Mouse (Mus musculus) MEL (cell line): Measurements from ENCODE around the gene Kctd17. TPM values are rescaled to one million over a fixed set of nuclear protein-coding genes. Genes with fewer than 3 reads are reported as not detected.

Source experiments
- DNase-seq: peaks from one replicate; pipeline ENCODE4 v3.0.0; 2011; ENCODE audit warnings: low read depth, low spot score
- H3K27ac ChIP-seq: 2 replicates; pipeline ENCODE4 v1.5.1; 2012; ENCODE audit warnings: low read depth, mild to moderate bottlenecking, control low read depth, low read length, moderate library complexity; ENCODE audit not compliant: control insufficient read depth
- H3K27me3 ChIP-seq, 2 experiments: fragments of 150-350 bp in 1 of 2; sonication (generic) in 1 of 2; 2 replicates each; pipeline ENCODE4 v1.6.1; 2012; ENCODE audit warnings: low read length in 2 of 2, mild to moderate bottlenecking in 2 of 2, improper control_type of control experiment in 1 of 2, moderate library complexity in 1 of 2; ENCODE audit not compliant: insufficient read depth in 2 of 2, control insufficient read depth in 1 of 2
- H3K36me3 ChIP-seq, 2 experiments: 2 replicates each; pipeline ENCODE4 v1.6.1; 2012 to 2014; ENCODE audit warnings: low read length in 2 of 2, improper control_type of control experiment in 1 of 2, inconsistent platforms in 1 of 2, mild to moderate bottlenecking in 1 of 2; ENCODE audit not compliant: insufficient read depth in 2 of 2, control insufficient read depth in 1 of 2
- H3K4me1 ChIP-seq, 2 experiments: fragments of 150-350 bp in 1 of 2; sonication (generic) in 1 of 2; 2 replicates each; pipeline ENCODE4 v1.6.1; 2012; ENCODE audit warnings: low read length in 2 of 2, improper control_type of control experiment in 1 of 2, mild to moderate bottlenecking in 1 of 2; ENCODE audit not compliant: insufficient read depth in 2 of 2, control insufficient read depth in 1 of 2
- H3K4me3 ChIP-seq, 2 experiments: fragments of 150-350 bp in 1 of 2; sonication (generic) in 1 of 2; 2 replicates each; pipeline ENCODE4 v1.5.1; 2012; ENCODE audit warnings: low read depth in 2 of 2, low read length in 2 of 2, mild to moderate bottlenecking in 2 of 2, moderate library complexity in 2 of 2, control low read depth in 1 of 2, improper control_type of control experiment in 1 of 2; ENCODE audit not compliant: control insufficient read depth in 1 of 2, insufficient read depth in 1 of 2
- H3K79me2 ChIP-seq: 2 replicates; pipeline ENCODE4 v1.6.1; 2012; ENCODE audit warnings: mild to moderate bottlenecking, low read length, moderate library complexity; ENCODE audit not compliant: control insufficient read depth, poor library complexity, insufficient read depth
- H3K9ac ChIP-seq: 2 replicates; pipeline ENCODE4 v1.6.1; 2012; ENCODE audit warnings: low read depth, mild to moderate bottlenecking, control low read depth, low read length, moderate library complexity; ENCODE audit not compliant: control insufficient read depth, poor library complexity, severe bottlenecking
- H3K9me3 ChIP-seq: fragments of 150-350 bp; sonication (generic); replicated peaks from 2 replicates; pipeline ENCODE4 v1.6.1; 2012; ENCODE audit warnings: mild to moderate bottlenecking, low read length, improper control_type of control experiment, moderate library complexity; ENCODE audit not compliant: insufficient read depth
- CHD2 ChIP-seq: IDR thresholded peaks from 2 replicates; pipeline ENCODE4 v1.6.1; 2011; ENCODE audit warnings: low read length, improper control_type of control experiment
- CTCF ChIP-seq, 3 experiments: IDR thresholded peaks in 2 of 3; conservative IDR thresholded peaks in 1 of 3; 2 replicates each; pipeline ENCODE4 v1.5.1; 2011 to 2012; ENCODE audit warnings: low read length in 3 of 3, low read depth in 2 of 3, mild to moderate bottlenecking in 2 of 3, improper control_type of control experiment in 1 of 3, inconsistent platforms in 1 of 3, mixed read lengths in 1 of 3, moderate library complexity in 1 of 3; ENCODE audit not compliant: control insufficient read depth in 1 of 3, insufficient read depth in 1 of 3, poor library complexity in 1 of 3, severe bottlenecking in 1 of 3
- E2F4 ChIP-seq: IDR thresholded peaks from 2 replicates; pipeline ENCODE4 v1.6.1; 2011; ENCODE audit warnings: low read depth, low read length, improper control_type of control experiment, borderline replicate concordance
- ELF1 ChIP-seq: IDR thresholded peaks from 2 replicates; pipeline ENCODE4 v1.6.1; 2014; ENCODE audit warnings: low read depth, mild to moderate bottlenecking, inconsistent platforms, low read length, improper control_type of control experiment, moderate library complexity
- GABPA ChIP-seq: IDR thresholded peaks from 2 replicates; pipeline ENCODE4 v1.6.1; 2012; ENCODE audit warnings: low read depth, mild to moderate bottlenecking, inconsistent platforms, low read length, improper control_type of control experiment, moderate library complexity
- KAT2A ChIP-seq: conservative IDR thresholded peaks from 2 replicates; pipeline ENCODE4 v1.6.1; 2012; ENCODE audit warnings: low read depth, low read length, improper control_type of control experiment, inconsistent platforms
- MAX ChIP-seq: IDR thresholded peaks from 2 replicates; pipeline ENCODE4 v1.6.1; 2011; ENCODE audit warnings: low read length, improper control_type of control experiment
- MEF2A ChIP-seq: IDR thresholded peaks from 2 replicates; pipeline ENCODE4 v1.6.1; 2014; ENCODE audit warnings: low read depth, mild to moderate bottlenecking, inconsistent platforms, low read length, improper control_type of control experiment; ENCODE audit not compliant: poor library complexity, insufficient replicate concordance, severe bottlenecking; ENCODE audit errors: extremely low read depth
- MYB ChIP-seq: IDR thresholded peaks from 2 replicates; pipeline ENCODE4 v1.6.1; 2011; ENCODE audit warnings: mild to moderate bottlenecking, low read depth, low read length, improper control_type of control experiment
- MYC ChIP-seq: IDR thresholded peaks from 2 replicates; pipeline ENCODE4 v1.6.1; 2011; ENCODE audit warnings: low read depth, mild to moderate bottlenecking, low read length, improper control_type of control experiment, moderate library complexity
- SMC3 ChIP-seq: IDR thresholded peaks from 2 replicates; pipeline ENCODE4 v1.6.1; 2011; ENCODE audit warnings: low read depth, low read length, improper control_type of control experiment
- USF1 ChIP-seq: IDR thresholded peaks from 2 replicates; pipeline ENCODE4 v1.6.1; 2014; ENCODE audit warnings: low read depth, mild to moderate bottlenecking, inconsistent platforms, low read length, improper control_type of control experiment, moderate library complexity
- ZC3H11A ChIP-seq: IDR thresholded peaks from 2 replicates; pipeline ENCODE4 v1.6.1; 2012; ENCODE audit warnings: low read depth, mild to moderate bottlenecking, inconsistent platforms, low read length, improper control_type of control experiment
- polyA plus RNA-seq, 2 experiments: library from polyadenylated mRNA; stranded (reverse) in 1 of 2; unstranded in 1 of 2; fragments of >175 nt in 1 of 2; fragments of >200 nt in 1 of 2; gene quantifications; 2 replicates each; pipeline versions ENCODE4 v1.2.1 to v1.2.4; 2012; ENCODE audit warnings: low replicate concordance in 2 of 2, low read depth in 1 of 2; ENCODE audit not compliant: insufficient read length in 2 of 2, insufficient read depth in 1 of 2, missing spikeins in 1 of 2
- total RNA-seq: library from RNA; depleted of rRNA; stranded (reverse); fragments of 300-350 nt; gene quantifications from 2 replicates; pipeline ENCODE4 v1.2.3, GENCODE M21; 2012

Gene Kctd17
- total and polyA plus RNA-seq, 3 experiments = not detected

- DNase-seq = peak; percentile 10
- Histone ChIP-seq H3K79me2 (no peaks in the 10 kb centered on the region), H3K9me3 (no peaks in the 10 kb centered on the region), H3K4me3 (no peak overlapping the region), H3K9ac (no peak overlapping the region), H3K4me1 (no peaks in the 10 kb centered on the region), H3K36me3 (no peaks in the 10 kb centered on the region), H3K27me3 (peaks cover 0 to 11% of the 10 kb centered on the region in 2 experiments; a peak in 3 of 4 replicates), H3K27ac (no peak overlapping the region)
- TF ChIP-seq CTCF (IDR thresholded peaks at IDR 0.05 in 2 of 3, conservative IDR thresholded peaks at IDR 0.05 in 1 of 3; ENCODE audit: control insufficient read depth in 1 of 3, insufficient read depth in 1 of 3, low read depth in 2 of 3, low read length in 3 of 3, poor library complexity in 1 of 3, severe bottlenecking in 1 of 3) (peak in 2 of 3 experiments; percentile 27; a peak in 3 of 6 replicates), SMC3 (0 out of 2 replicates have a peak, but pooled peaks have one; percentile 13), GABPA (no peak)
These were observed 38.4 kb downstream of the Kctd17 start for GRCm38 (mm10) chr15:78466809-78467208.

GRCm38 (mm10) chr15:78467570-78467969, 39.2 kb downstream of the Kctd17 start:
- no peaks in the 10 kb centered on the region for H3K79me2 ChIP-seq
- H3K4me1 ChIP-seq = no peaks in the 10 kb centered on the region
- no peaks in the 10 kb centered on the region for H3K36me3 ChIP-seq
- TF ChIP-seq SMC3 (no peak), USF1 (no peak), ELF1 (no peak), MAX (no peak), KAT2A (no peak), MEF2A (no peak)
- no peak overlapping the region for H3K27ac ChIP-seq
- H3K27me3 ChIP-seq = peaks cover 0 to 12% of the 10 kb centered on the region in 2 experiments; a peak in 3 of 4 replicates
- H3K9ac ChIP-seq = no peak overlapping the region
- no peaks in the 10 kb centered on the region for H3K9me3 ChIP-seq
- no peak for DNase-seq
- no peak overlapping the region for H3K4me3 ChIP-seq

GRCm38 (mm10) chr15:78468379-78468937, 40.1 kb downstream of the Kctd17 start, which contains the start of gene Tmprss6:
Tmprss6 (minus strand) TSS chr15:78468634.
- no peak for TF ChIP-seq CTCF (IDR thresholded peaks at IDR 0.05 in 2 of 3, conservative IDR thresholded peaks at IDR 0.05 in 1 of 3; ENCODE audit: control insufficient read depth in 1 of 3, insufficient read depth in 1 of 3, low read depth in 2 of 3, low read length in 3 of 3, poor library complexity in 1 of 3, severe bottlenecking in 1 of 3)
- no peak for TF ChIP-seq MYB
- no peak for TF ChIP-seq E2F4
- TF ChIP-seq CHD2 = no peak
- TF ChIP-seq ZC3H11A = no peak
- no peak for TF ChIP-seq MYC
- H3K27ac ChIP-seq = no peak within 1 kb of the TSS

More at GRCm38 (mm10) chr15:78468379-78468937, 40.1 kb downstream of the Kctd17 start, which contains the start of gene Tmprss6:
- H3K9me3 ChIP-seq = no peaks in the 10 kb centered on the region
- H3K36me3 ChIP-seq = no peaks in the 10 kb centered on the region
- H3K9ac ChIP-seq = no peak within 1 kb of the TSS
- H3K79me2 ChIP-seq = no peaks in the 10 kb centered on the region
- no peaks in the 10 kb centered on the region for H3K4me1 ChIP-seq
- no peak within 1 kb of the TSS for H3K4me3 ChIP-seq
- no peak for DNase-seq
- peaks cover 0 to 12% of the 10 kb centered on the region in 2 experiments; a peak in 3 of 4 replicates for H3K27me3 ChIP-seq
